In genomic region chr14:34440526-34441066, GRCm38 (mm10) we compare ENCODE assay signal across 23 mouse cellular contexts.
A peak's percentile ranks its signal among the peaks of the same experiment; 100 is the strongest.
DNase-seq lines count a peak whose midpoint lies in the region; TF ChIP-seq lines count a peak whose summit lies in the region.
"Had no signal": no experiment of that assay in that cellular context is flagged by ENCODE, and none has a peak within 500 bp of the region (broad histone marks: within the 10 kb centered on the region; RNA-seq: fewer than 3 reads in every experiment).

No protein-coding gene starts in this region.

- TF ChIP-seq CTCF in heart, adult 2 months (IDR thresholded peaks at IDR 0.05), result no peak
- TF ChIP-seq CTCF in layer of hippocampus, adult 2 months (conservative IDR thresholded peaks at IDR 0.05), result no peak

- TF ChIP-seq POLR2A in heart, adult 2 months (IDR thresholded peaks at IDR 0.05; ENCODE audit: insufficient read depth, low read depth, low read length), result no peak

- no peak overlapping the region for H3K4me3 ChIP-seq in heart, adult 2 months
- H3K4me3 ChIP-seq in layer of hippocampus, adult 2 months, result no peak overlapping the region
- H3K4me3 ChIP-seq in brown adipose tissue, adult 24 weeks (ENCODE audit: insufficient read depth, low read depth, low read length), result no peak overlapping the region
- H3K4me3 ChIP-seq: embryonic facial prominence, embryonic 10.5 days; forebrain, embryonic 10.5 days; hindbrain, embryonic 12.5 days; left cerebral cortex, adult 2 months; limb, embryonic 15.5 days; midbrain, embryonic 15.5 days; neural tube, embryonic 13.5 days had no signal

- H3K27me3 ChIP-seq in heart, adult 2 months (ENCODE audit: control insufficient read depth, insufficient read depth, low read length), result no peaks in the 10 kb centered on the region
- H3K27me3 ChIP-seq: hindbrain, embryonic 12.5 days; limb, embryonic 15.5 days; midbrain, embryonic 15.5 days; neural tube, embryonic 13.5 days had no signal

- no peak overlapping the region for H3K9ac ChIP-seq in heart, adult 2 months (ENCODE audit: low read depth, low read length)
- H3K9ac ChIP-seq: hindbrain, embryonic 12.5 days; limb, embryonic 15.5 days; liver, embryonic 14.5 days; lung, embryonic 14.5 days; midbrain, embryonic 15.5 days; neural tube, embryonic 13.5 days had no signal

- no peak for TF ChIP-seq EP300 in heart, adult 2 months (IDR thresholded peaks at IDR 0.05; ENCODE audit: insufficient read depth, low read depth, low read length)

- intact Hi-C loops in heart, adult 2 months (cut with DNase I), result no loop called here

- peaks cover 5% of the 10 kb centered on the region for H3K4me1 ChIP-seq in heart, adult 2 months (ENCODE audit: control insufficient read depth, insufficient read depth, low read length)
- peaks cover 2% of the 10 kb centered on the region; the same call in 1 of the 2 replicates for H3K4me1 ChIP-seq in brown adipose tissue, adult 24 weeks (ENCODE audit: control insufficient read depth, insufficient read depth, insufficient read length, low read length)
- H3K4me1 ChIP-seq: embryonic facial prominence, embryonic 10.5 days; forebrain, embryonic 10.5 days; midbrain, embryonic 15.5 days had no signal

- DNase-seq in heart, adult 2 months, result no peak
- no peak for DNase-seq in heart, postnatal 4 days
- no peak for DNase-seq in layer of hippocampus, adult 2 months (ENCODE audit: low spot score in 2 of 2)
- DNase-seq in layer of hippocampus, postnatal 10 days (ENCODE audit: low spot score in 2 of 2), result no peak
- DNase-seq in cerebellum, adult 9-10 months, result no peak
- no peak for DNase-seq in thymus, postnatal 0 days (ENCODE audit: low spot score)
- DNase-seq: adrenal gland, postnatal 10 days; cerebellum, adult 9-11 months; kidney, postnatal 25 days; left cerebral cortex, postnatal 4 days; lung, embryonic 14.5 days; retina, postnatal 1 day; right cerebral cortex, postnatal 25 days; thymus, postnatal 14 days had no signal

- peak overlapping the region; percentile 40 for H3K27ac ChIP-seq in heart, adult 2 months
- H3K27ac ChIP-seq in layer of hippocampus, adult 2 months, result peak overlapping the region; percentile 60
- H3K27ac ChIP-seq in brown adipose tissue, adult 24 weeks (replicated peaks; ENCODE audit: low read depth, low read length), result 0 out of 2 replicates have a peak overlapping the region, but pooled peaks have one; percentile 19
- H3K27ac ChIP-seq: embryonic facial prominence, embryonic 10.5 days; forebrain, embryonic 10.5 days; hindbrain, embryonic 12.5 days; left cerebral cortex, adult 2 months; limb, embryonic 15.5 days; liver, embryonic 14.5 days; midbrain, embryonic 15.5 days; neural tube, embryonic 13.5 days had no signal

- WGBS in heart, adult 2 months, result 44% methylated on average over 3 of the region's 3 CpGs

- 0 out of 2 replicates have a peak, but pooled peaks cover 1% of the 10 kb centered on the region for H3K79me2 ChIP-seq in heart, adult 2 months (replicated peaks; ENCODE audit: control insufficient read depth, insufficient read depth, low read length)

- H3K36me3 ChIP-seq in heart, adult 2 months (ENCODE audit: control insufficient read depth, insufficient read depth, low read length), result peaks cover 37% of the 10 kb centered on the region
